Mouse (Mus musculus) testis, adult 2 months (tissue): ENCODE measurements at regions not wholly inside any gene's neighbourhood (a gene's known extent, or its start where the extent isn't known, plus 50 kb on each side); places are given as distances from the start of the nearest gene placed in this dataset.

ENCODE experiments used
- CTCF ChIP-seq: fragments of 200-500 bp; IDR thresholded peaks from 2 replicates; pipeline ENCODE4 v1.5.1; 2012; ENCODE audit warnings: low read depth, mild to moderate bottlenecking, inconsistent platforms, low read length, moderate library complexity; ENCODE audit not compliant: control insufficient read depth, insufficient read depth, insufficient replicate concordance
- POLR2A ChIP-seq: fragments of 200-500 bp; IDR thresholded peaks from 2 replicates; pipeline ENCODE4 v1.6.1; 2012; ENCODE audit warnings: low read depth, mild to moderate bottlenecking, inconsistent platforms, low read length, moderate library complexity; ENCODE audit not compliant: control insufficient read depth

DNA sequence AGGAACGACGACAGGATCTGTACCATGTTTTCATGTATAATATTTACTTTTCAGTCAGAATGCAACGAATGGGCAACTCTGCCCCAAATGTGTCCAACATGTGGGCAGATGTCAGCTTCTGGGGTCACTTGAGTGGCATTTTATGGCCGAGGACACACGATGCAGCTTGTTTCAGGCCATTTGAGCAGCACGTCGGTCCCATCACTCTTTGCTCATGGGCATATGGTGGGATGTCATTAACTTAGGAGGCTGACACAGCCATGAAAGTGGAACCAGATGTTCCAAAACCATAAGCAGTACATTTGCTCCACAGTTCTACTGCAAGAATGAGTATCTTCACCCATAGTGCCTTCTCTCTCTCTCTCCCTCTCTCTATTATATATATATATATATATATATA lies 499.1 kb upstream of the Sox9 start:
- TF ChIP-seq CTCF (no peak), POLR2A (no peak)
